Mouse (Mus musculus): ENCODE results near the gene Timp3.
A peak's percentile ranks its signal among the peaks of the same experiment; 100 is the strongest.
"Not testable (repeated sequence)": the region's sequence is repeated elsewhere in the genome, so short reads cannot be mapped to it uniquely, and the experiment has no call there.

Timp3 gene

DNA sequence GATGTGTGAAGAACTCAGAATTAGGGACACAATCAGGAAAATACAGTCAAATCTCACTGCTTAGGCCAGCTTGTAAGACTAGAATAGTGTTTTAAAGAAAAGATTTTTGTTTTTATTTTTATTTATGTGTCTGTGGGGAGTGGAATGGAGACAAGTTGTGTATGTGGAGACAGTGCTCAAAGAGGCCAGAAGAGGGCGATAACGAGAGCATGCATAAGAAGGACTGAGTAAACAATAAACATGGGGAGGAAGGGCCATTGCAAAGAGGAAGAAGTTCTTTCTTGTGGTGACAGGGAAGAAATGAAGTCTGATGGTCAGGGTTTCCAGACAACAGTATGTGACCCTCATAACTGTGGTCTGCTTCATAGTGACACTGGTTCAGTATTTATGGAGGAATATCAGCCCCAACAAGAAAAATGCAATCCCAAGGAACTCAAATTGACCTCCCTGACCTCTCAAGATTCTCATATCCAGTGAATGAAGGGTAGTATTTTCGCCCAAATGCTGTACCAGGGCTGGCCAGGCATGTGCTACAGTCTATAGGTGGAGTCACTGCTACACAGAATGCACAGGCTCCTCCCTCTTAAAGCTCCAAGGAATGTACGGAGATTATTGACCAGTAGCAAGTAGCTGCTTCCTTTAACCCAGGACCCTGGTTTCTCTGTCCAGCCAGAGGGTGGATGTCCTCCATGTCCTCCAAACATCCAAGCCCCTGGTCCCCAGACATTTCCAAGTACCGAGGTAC is 56.8 kb downstream of the Timp3 start:
- no peak for DNase-seq

DNA sequence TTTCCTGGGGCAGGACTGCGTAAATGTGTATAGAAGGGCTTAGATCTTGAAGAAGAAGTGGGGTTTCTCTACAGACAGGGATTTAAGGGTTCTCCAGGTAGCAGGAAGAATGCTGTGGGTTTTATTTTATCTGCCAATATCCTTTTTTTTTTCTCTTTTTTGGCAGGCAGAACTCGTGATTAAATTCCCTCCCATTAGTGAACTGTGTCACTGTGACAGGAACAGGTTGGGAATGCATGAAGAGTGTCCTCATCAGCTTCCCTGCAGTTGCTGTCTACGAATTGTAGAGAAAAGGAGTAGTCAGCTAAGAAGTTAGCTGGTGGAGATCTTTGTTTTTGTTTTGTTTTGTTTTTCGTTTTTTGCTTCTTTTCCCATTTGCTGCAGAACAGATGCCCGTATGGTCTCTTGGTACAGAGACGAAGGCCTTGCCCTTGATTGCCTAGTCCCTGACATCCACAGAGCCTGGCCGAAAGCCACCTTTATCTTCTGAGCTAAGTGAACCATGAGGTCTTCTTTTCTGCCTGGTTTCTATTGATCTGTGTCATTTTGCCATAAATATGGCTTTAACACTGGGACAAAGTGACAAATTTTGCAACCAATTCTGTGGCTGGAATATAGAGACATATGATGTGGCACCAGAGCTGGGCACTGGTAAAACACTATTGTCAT is 58.3 kb downstream of the Timp3 start:
- DNase-seq = no peak

DNA sequence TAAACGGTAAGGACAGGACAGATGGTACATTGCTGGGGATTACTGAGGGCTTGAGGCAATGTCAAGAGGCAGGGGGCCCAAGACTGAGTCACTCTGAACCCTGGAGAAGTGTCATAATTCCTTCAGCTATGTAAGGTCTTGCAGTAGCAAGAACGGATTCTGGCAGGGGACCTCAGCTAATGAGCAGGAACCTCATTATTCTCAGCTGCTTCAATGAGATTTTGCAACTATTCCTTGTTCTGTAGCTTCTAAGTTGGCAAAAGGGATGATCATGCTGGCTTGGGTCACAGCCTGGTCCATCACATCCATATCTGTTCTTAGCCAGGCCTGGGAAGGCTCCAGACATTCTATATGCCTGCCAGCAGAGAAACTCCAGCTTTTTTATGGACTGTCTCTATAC is 59.0 kb downstream of the Timp3 start:
- DNase-seq = no peak

DNA sequence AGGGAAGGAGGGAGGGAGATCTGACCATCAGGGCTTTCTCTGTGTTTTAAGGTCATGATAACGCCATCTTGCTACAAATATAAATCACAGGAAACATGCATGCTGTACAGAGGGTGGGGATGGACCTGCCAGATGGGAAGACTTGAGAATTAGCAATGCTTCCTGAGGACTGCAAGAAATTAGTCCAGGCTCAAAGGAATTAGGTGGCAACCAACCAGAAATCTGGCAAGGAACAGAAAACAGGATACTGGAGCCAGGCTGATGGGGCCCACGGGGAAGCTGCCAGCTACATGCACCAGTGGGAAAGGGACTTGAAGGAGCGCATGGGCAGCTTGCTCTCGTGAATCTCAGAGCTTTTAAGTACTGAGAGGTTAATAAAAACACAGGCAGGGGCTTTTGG is 59.5 kb downstream of the Timp3 start:
- no peak for DNase-seq

DNA sequence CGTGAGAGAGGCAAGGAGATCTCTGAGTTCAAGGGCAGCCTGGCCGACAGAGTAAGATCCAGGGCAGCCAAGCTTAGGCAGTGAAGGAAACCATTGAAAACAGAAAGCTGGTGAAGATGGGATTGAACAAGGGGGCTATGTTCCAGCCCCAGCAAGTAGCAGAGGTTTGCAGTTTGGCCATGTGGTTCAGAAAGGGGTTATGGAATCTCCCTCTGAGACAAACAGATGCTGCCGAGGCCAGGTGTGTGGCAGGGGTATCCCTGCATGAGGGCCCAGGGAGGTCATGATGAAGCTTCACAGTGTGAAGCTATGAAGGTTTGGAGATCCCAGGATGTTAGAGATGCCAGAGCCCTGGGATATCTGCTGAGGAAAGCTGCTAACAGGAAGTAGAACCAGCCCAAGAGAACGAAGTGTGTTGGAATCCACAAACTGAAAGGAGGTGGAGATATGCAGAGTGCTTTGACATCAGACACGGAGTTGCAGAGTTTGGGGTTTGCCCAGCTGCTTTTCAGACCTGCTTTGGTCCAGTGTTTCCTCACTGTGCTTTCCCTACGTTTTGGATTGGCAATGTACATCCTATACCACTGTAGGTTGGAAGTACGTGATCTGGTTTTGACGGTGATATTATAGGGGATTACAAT is 63.6 kb downstream of the Timp3 start:
- no peak for DNase-seq

DNA sequence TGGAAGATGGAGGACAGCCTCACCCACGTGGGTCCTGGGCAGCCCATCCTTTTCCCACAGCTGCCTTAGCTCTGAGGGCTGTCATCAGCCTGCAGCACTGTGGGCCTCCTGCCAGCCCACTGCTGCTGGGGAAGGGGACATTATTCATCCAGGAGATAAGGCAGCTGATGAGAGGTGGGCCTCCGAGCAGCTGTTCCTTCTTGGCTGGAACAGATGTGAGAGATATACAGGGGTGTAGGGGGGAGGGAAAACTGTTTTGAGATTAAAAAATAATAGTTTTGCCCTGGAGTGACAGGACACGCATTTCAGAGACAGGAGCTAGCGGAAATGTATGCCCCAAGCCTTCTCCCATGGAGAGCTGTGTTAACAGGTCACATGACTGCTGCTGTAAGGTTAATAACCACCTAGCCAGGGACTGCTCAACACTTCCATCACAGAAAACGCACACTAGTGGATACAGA is 65.5 kb downstream of the Timp3 start:
- no peak for DNase-seq

DNA sequence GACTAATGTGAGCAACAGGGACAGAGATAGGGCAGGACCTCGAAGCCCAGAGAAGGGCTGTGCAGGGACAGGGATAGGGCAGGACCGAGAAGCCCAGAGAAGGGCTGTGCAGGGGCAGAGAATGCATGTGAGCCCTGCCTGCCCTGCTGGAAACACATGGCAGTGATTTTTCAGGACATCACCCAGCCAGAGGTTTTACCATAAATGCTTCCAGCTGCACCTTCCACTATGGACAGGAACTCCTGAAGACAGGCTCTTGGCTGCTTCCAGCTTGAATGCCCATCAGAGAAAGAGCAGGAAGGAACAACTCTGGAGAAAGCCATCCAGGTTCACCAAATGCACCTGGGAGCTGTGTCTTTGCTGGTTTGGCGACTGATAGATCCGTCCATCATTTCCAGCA is 67.2 kb downstream of the Timp3 start:
- no peak for DNase-seq

DNA sequence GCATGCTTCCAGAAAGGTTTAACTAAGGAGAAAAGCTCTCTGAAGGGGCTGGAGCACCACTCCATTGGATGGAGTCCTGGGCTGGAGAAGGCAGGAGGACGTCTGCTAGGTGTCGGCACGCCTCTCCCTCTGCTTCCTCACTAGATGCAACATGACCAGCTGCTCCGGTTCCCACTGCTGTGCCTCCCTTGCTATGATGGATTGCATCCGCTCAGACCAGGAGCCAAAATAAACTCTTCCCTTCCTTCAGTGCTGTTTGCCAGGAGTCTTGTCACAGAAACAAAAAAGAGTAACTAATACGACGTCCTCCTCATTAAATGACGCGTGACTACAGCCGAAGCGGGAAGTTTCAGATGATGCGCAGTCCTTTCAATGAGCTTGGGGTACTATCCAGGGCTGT is 68.6 kb downstream of the Timp3 start:
- no peak for DNase-seq

DNA sequence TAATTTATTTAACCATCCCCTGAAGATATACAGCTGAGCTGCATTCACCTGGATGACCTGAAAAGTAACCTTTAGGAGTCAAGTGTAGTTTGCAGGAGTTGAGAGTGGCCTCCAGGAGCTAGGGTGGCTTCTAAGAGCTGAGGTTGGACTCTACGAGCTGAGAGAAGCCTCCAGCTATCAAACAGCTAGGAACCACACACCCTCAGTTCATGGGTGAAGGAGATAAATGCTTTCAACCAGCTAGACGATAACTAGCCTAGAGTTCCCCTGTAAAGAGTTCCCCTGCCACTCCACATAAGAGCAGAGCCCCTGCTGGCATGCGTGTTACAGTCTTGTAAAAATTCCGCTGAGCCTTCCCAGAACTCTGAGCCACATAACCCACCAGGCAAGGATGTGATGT is 69.2 kb downstream of the Timp3 start:
- no peak for DNase-seq

DNA sequence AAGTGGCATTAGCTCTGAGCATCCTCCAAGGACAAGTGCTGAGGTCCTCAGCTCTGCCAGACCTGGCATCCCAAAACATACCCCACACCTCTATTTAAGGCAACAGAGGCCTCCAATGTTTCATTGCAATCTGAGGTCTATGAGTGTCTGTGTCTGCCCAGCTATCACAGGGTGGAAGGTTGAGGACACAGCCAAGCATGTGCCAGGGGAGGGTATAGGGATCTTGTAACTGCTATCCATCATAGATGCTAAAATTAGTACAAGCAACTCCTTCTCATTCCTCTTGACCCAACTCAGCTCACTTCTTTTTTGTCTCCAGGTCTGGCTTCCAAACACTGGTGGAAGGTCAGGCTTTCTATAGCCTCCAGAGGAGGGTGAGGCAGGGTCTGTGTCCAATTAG is 71.4 kb downstream of the Timp3 start:
- DNase-seq = no peak

DNA sequence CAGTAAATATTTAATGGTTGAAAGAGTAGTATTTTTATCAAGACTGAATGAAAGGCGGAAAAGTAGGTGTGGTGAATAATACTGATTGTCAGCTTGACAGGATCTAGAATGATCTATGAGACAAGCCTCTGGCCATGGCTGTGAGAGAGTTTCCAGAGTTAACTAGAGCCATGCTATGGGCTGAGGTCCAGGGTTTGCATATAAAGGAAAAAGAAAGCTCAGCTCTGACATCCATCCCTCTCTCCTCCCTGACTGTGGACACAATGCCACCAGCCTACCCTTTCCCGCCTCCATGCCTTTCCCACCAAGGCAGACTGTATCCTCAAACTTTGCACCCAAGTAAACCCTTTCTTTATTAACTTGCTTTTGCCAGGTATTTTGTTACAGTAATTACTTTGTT is 73.9 kb downstream of the Timp3 start:
- no peak for DNase-seq

DNA sequence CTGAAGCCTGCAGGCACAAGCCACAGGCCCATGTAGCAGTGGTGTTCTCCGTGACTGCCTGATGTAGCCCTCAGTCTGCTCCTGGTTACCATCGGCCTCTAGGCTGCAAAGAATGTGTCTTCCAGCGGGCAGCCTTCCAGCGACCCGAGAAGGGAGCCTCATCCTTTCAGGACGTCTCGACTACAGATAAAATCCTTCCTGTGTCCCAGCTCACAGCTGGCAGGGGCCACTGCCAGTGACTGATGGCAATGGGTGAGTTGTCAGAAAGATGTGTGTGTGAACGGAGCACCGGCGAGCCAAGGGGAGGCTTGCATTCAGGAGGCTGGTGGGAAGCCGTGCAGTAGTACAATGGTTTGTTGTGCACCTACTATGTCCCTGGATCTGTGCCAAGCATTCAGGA is 75.7 kb downstream of the Timp3 start:
- no peak for DNase-seq

DNA sequence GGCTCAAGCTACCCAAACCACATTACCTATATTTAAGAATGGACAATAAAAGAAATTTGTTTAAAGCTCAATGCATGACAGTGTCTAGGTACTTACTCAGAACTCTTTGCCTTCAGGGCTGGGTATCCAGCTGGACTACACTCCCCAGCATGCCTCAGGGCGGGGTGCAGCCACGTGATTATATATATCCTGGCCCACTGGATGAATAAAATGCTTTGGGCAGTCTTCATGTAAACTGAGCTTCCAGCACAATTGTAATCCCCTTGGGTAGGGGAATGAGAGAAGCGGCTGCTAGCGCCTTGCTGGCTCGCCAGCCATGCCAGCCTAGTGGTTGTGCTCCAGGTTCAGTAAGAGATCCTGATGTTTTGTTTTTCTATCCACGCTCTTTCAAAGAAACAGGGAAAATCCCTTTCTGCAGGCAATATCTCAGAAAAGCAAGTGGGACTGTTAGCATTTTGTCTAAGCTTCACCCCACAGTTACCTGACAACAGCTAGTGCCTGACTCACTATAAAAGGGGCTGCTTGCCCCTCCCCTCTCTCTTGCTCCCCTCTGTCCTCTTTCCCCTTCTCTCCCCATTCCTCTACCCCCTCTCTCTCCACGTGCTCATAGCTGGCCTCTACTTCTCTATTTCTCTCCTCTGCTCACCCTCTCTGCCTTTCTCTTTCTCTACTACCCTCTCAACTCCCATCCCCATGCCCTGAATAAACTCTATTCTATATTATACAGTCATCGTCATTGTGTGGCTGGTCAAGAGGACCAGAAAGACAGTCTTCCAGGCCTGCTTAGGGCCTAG is 76.4 kb downstream of the Timp3 start:
- no peak for DNase-seq

DNA sequence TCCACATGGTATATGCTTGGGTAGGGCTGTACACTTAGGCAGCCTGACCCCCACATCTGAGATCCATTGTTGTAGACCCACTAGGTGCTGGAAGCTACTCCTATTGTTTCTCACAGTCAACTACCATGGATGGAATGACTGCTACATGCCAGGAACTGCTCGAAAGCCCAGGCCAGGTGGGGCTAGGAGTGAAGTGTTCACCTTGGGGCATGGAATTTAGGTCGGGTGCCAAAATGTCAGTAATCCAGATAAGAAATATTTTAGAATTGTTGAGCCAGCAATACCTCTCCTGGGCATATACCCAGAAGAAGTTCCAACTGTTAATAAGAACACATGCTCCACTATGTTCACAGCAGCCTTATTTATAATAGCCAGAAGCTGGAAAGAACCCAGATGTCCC is 78.6 kb downstream of the Timp3 start:
- DNase-seq = not testable (repeated sequence)

DNA sequence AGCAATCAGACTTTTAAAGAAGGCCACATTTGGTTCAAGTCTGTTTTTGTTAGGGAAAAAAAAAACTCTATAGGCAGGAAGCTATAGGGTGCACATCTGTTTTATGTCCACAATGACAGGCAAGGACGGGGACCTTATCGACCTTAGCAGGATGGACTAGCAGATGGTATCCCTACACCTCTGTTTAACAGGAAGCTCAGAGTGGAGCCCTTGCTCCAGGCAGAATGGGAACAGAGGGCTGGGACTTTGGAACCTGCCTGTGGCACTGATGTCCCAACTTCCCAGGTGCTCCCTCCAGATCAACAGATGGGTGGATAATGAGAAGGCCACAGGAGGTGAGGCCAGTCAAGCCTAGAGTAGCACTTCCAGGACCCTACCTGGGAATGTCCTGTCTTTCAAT is 80.5 kb downstream of the Timp3 start:
- no peak for DNase-seq

DNA sequence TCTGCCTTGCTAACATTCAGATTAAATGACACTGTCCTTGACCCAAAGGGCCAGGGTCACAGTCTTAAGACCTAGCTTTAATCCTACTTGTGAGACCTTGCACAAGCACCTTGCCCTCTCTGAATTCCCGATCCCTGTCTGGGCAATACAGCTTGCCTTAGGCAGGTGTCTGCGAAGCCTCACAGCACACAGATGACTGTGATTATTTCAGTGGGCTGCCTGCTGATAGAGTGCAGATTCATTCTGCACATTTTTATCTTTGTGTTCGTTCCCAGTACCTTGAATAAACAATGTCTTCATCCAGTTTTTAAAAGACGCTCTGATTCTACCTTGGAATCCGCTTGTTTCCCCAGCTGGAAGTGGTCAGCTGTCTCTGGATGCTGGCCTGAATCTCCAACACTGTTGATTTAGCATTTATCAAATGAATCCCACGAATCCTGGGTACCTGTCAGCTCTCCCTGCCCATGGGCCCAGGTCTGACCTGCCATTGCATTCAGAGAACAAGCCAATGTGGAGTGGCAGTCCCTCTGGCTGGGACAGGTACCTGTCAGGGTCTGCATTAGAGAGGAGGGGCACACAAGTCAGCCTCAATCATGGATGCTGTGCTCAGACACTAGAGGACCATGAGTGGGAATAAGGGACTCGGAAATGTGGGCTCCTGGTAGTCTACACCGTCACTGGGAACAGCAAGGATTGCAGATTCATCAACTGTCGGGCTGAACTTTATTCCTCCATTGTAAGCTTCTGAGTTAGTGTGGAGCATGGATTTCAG is 81.2 kb downstream of the Timp3 start:
- no peak for DNase-seq

DNA sequence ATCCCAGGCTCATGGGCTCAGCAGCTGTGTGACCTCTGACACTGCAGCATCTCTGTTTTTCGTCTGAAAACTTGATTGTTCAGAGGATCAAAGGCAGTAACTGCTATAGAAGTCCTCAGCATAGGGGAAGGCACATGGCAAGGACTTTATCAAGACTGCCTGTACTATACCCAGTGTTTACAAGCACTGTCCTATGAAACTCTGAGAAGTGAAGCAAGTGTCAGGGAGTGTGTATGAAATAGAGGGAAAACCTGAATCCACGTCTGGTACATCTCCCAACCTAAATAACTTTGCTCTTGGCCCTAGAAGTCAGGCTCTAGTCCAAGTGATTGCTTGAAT is 81.7 kb downstream of the Timp3 start:
- no peak for DNase-seq

DNA sequence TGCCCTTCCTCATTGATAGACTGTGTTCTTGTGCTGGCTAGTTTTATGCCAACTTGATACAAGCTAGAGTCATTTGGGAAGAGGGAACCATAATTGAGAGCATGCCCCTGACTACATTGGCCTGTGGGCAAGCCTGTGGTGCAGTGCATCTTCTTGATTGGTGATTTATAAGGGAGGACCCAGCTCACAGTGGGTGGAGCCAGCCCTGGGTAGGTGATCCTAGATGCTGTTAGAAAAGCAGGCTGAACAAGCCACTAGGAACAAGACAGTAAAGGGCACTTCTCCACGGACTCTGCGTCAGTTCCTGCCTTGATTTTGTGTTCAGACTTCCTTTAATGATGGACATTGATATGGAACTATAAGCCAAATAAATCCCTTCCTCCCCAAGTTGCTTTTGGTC is 84.5 kb downstream of the Timp3 start:
- DNase-seq = no peak

DNA sequence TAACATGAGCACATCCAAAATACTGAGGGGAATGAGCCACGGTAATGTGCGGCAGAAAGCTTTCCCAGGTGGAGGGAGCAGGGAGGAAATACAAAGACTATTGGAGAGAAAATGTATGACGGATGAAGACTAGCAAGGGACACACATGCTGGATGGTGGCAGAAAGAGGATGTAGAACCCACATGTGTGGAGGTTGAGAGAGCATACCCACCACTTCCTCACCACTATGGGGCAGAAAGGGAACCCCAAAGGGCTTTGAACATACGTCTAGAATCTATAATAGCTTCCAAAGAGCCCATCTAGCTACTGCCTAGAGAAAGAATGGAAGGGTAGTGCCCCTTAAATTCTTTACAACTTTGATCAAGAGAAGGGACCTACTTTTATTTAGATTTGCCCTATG is 85.5 kb downstream of the Timp3 start:
- DNase-seq = no peak

DNA sequence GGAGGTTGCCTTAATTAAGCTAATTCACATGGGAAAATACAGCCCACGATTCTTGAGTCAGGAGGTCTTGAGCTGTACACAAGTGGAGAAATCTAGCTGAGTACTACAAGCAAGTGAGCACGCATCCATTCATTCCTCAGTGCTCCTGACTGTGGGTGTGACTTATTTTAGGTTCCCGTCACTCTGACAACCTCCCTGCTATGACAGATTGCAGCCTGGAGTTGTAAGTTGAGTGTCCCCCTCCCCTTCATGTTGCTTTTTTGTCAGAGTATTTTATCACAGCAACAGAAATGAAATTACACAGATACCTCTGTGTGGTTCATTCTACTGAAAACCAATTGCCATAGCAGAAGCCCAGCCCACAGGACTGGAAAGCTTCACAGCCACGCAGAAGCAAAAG is 86.1 kb downstream of the Timp3 start:
- no peak for DNase-seq

DNA sequence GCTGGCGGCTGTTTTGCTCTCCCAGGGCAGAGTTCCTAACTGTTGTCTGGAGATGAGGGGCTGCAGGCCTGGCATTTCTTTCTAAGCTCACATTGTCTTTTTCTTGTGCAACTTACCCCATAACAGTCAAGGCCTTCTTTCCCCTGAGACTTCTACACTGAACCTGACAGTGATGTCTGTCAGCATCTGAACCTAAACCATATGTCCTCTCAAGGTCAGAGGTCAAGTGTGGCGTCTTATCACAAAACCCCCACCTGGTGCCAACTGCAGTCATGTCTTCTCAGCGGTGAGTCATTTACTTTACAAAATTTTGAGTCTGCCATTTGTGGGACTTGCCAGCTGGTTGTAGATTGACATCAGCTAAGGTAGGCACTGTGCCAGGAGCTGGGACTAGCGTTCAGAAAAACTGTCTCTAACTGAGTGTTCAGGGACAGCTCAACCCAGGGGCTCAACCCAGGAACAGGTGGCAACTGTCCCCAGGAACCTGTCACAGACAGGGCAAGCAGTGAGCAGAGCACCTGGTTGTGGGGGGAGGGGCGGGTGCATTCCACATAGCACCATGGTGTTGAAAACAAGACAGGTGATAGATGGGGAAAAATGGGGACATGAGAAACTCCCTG is 87.8 kb downstream of the Timp3 start:
- DNase-seq = peak; percentile 27

DNA sequence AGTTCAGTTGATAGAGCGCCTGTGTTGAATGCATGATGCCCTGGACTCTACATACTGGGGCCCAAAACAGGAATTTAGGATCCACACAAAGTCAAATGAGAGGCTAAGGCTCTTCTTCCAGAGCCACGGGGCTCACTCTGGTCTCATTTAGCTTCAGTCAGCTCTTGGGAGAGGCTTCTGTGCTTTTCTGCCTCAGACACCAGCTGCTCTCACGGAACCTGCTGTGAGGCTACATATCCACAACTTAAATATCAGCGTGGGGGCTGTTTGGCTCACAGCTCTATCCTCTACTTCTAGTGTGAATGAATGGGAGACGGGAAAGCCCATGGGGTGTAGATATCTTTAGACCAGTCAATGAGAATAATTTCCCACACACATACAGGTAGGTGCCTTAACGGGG is 88.6 kb downstream of the Timp3 start:
- peak; percentile 59 for DNase-seq

Measured in right cerebral cortex, adult 18-20 months (tissue).